Mouse (Mus musculus) gastrocnemius, postnatal 10 days (tissue): ENCODE results near the gene Tenm4. TPM values are rescaled to one million over a fixed set of nuclear protein-coding genes. Genes with fewer than 3 reads are reported as not detected.

Experiments used
- DNase-seq: peaks from one replicate; pipeline ENCODE4 v3.0.0; 2021; ENCODE audit warnings: mixed read lengths
- total RNA-seq, 2 experiments: library from RNA; stranded (reverse); gene quantifications; 2 replicates each; pipeline ENCODE4 v1.2.3; 2021

Tenm4 gene
- total RNA-seq, 2 experiments from 2014 or later = 11.0 to 15.0 TPM

GRCm38 (mm10) chr7:96203812-96204560, 32.9 kb downstream of the Tenm4 start:
- no peak for DNase-seq

- no peak for DNase-seq
Measured at GRCm38 (mm10) chr7:96204809-96205350, 33.8 kb downstream of the Tenm4 start.

GRCm38 (mm10) chr7:96207071-96207470, 36.0 kb downstream of the Tenm4 start:
- DNase-seq = no peak

GRCm38 (mm10) chr7:96209783-96210524, 38.9 kb downstream of the Tenm4 start:
- DNase-seq = peak; percentile 49

- peak; percentile 36 for DNase-seq
Measured at GRCm38 (mm10) chr7:96210525-96211369, 39.7 kb downstream of the Tenm4 start.

GRCm38 (mm10) chr7:96211618-96212021, 40.6 kb downstream of the Tenm4 start:
- DNase-seq = no peak

- no peak for DNase-seq
Measured at GRCm38 (mm10) chr7:96212224-96212591, 41.2 kb downstream of the Tenm4 start.

- DNase-seq = peak; percentile 34
Measured at GRCm38 (mm10) chr7:96212592-96213541, 41.8 kb downstream of the Tenm4 start.

GRCm38 (mm10) chr7:96213741-96214140, 42.7 kb downstream of the Tenm4 start:
- no peak for DNase-seq

- DNase-seq = no peak
Measured at GRCm38 (mm10) chr7:96214876-96215275, 43.8 kb downstream of the Tenm4 start.

- no peak for DNase-seq
Measured at GRCm38 (mm10) chr7:96215894-96216509, 45.0 kb downstream of the Tenm4 start.

- DNase-seq = no peak
Measured at GRCm38 (mm10) chr7:96219386-96219785, 48.3 kb downstream of the Tenm4 start.

- DNase-seq = no peak
Measured at GRCm38 (mm10) chr7:96220647-96221046, 49.6 kb downstream of the Tenm4 start.

GRCm38 (mm10) chr7:96222569-96222968, 51.5 kb downstream of the Tenm4 start:
- DNase-seq = no peak

- DNase-seq = no peak
Measured at GRCm38 (mm10) chr7:96228562-96229268, 57.7 kb downstream of the Tenm4 start.

GRCm38 (mm10) chr7:96230006-96230719, 59.1 kb downstream of the Tenm4 start:
- no peak for DNase-seq

- no peak for DNase-seq
Measured at GRCm38 (mm10) chr7:96230720-96231241, 59.7 kb downstream of the Tenm4 start.

- DNase-seq = no peak
Measured at GRCm38 (mm10) chr7:96235847-96236246, 64.8 kb downstream of the Tenm4 start.

GRCm38 (mm10) chr7:96240661-96241060, 69.6 kb downstream of the Tenm4 start:
- DNase-seq = no peak
